Comparison of ENCODE assay signal across 12 mouse cellular contexts in the genomic region with DNA sequence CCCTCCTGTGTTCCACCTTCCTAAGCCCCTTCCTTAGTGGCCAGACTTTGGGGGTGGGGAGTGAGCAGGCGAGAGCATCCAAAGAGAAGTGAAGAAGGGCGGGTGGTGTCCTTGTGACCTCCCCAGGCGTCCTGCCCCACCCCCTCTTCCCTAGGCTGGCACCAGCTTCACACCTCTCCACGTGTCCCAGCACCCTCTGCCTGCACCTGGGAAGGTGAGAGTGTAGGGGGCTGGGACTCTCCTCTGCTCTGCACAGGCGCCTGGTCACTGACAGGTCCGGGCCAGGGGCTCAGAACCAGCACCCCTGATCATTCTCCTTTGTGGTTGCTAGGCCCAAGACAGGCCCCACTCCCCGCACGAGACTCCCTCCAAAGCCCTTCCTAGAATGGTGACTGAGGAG. TPM values are rescaled to one million over a fixed set of nuclear protein-coding genes. Genes with fewer than 3 reads are reported as not detected.
A peak's percentile ranks its signal among the peaks of the same experiment; 100 is the strongest.
DNase-seq lines count a peak whose midpoint lies in the region; ATAC-seq lines count a peak whose summit lies in the region.
"Had no signal": no experiment of that assay in that cellular context is flagged by ENCODE, and none has a peak within 500 bp of the region (broad histone marks: within the 10 kb centered on the region; RNA-seq: fewer than 3 reads in every experiment).

No protein-coding gene starts in this region.

- peak overlapping the region; percentile 79 for H3K4me2 ChIP-seq in kidney, embryonic 15.5 days
- H3K4me2 ChIP-seq in embryonic facial prominence, embryonic 12.5 days (replicated peaks) = peak overlapping the region; percentile 84
- H3K4me2 ChIP-seq in hindbrain, embryonic 13.5 days = peak overlapping the region; percentile 57
- H3K4me2 ChIP-seq in midbrain, embryonic 15.5 days = peak overlapping the region; percentile 95

- no peaks in the 10 kb centered on the region for H3K36me3 ChIP-seq in kidney, embryonic 15.5 days
- no peaks in the 10 kb centered on the region for H3K36me3 ChIP-seq in embryonic facial prominence, embryonic 12.5 days
- no peaks in the 10 kb centered on the region; the same call in 1 of the 2 replicates for H3K36me3 ChIP-seq in hindbrain, embryonic 13.5 days
- H3K36me3 ChIP-seq in midbrain, embryonic 15.5 days (replicated peaks) = no peaks in the 10 kb centered on the region

- peaks cover 66% of the 10 kb centered on the region for H3K27me3 ChIP-seq in kidney, embryonic 15.5 days
- H3K27me3 ChIP-seq in embryonic facial prominence, embryonic 12.5 days = peaks cover 65% of the 10 kb centered on the region
- H3K27me3 ChIP-seq in hindbrain, embryonic 13.5 days = no peaks in the 10 kb centered on the region
- H3K27me3 ChIP-seq in midbrain, embryonic 15.5 days (replicated peaks) = no peaks in the 10 kb centered on the region

- WGBS in kidney, embryonic 15.5 days = 10% methylated on average over 8 of the region's 8 CpGs
- 5% methylated on average over 8 of the region's 8 CpGs for WGBS in embryonic facial prominence, embryonic 12.5 days
- 11% methylated on average over 8 of the region's 8 CpGs for WGBS in hindbrain, embryonic 13.5 days
- WGBS in midbrain, embryonic 15.5 days = 17% methylated on average over 8 of the region's 8 CpGs

- peaks cover 21% of the 10 kb centered on the region for H3K4me1 ChIP-seq in kidney, embryonic 15.5 days
- peaks cover 25% of the 10 kb centered on the region for H3K4me1 ChIP-seq in embryonic facial prominence, embryonic 12.5 days
- peaks cover 44% of the 10 kb centered on the region for H3K4me1 ChIP-seq in hindbrain, embryonic 13.5 days (replicated peaks)
- H3K4me1 ChIP-seq in midbrain, embryonic 15.5 days = peaks cover 41% of the 10 kb centered on the region

- H3K9ac ChIP-seq in kidney, embryonic 15.5 days = no peak overlapping the region
- H3K9ac ChIP-seq in embryonic facial prominence, embryonic 12.5 days = peak overlapping the region; percentile 27; the same call in 1 of the 2 replicates
- H3K9ac ChIP-seq in hindbrain, embryonic 13.5 days = peak overlapping the region; percentile 60
- peak overlapping the region; percentile 5; the same call in 1 of the 2 replicates for H3K9ac ChIP-seq in midbrain, embryonic 15.5 days

- H3K9me3 ChIP-seq in kidney, embryonic 15.5 days (replicated peaks) = no peaks in the 10 kb centered on the region
- H3K9me3 ChIP-seq in embryonic facial prominence, embryonic 12.5 days = no peaks in the 10 kb centered on the region
- H3K9me3 ChIP-seq in hindbrain, embryonic 13.5 days = no peaks in the 10 kb centered on the region
- H3K9me3 ChIP-seq in midbrain, embryonic 15.5 days = no peaks in the 10 kb centered on the region

- H3K4me3 ChIP-seq in kidney, embryonic 15.5 days (replicated peaks) = peak overlapping the region; percentile 50
- peak overlapping the region; percentile 70 for H3K4me3 ChIP-seq in embryonic facial prominence, embryonic 12.5 days
- H3K4me3 ChIP-seq in hindbrain, embryonic 13.5 days = peak overlapping the region; percentile 77
- peak overlapping the region; percentile 92 for H3K4me3 ChIP-seq in midbrain, embryonic 15.5 days

- H3K27ac ChIP-seq in kidney, embryonic 15.5 days = no peak overlapping the region
- H3K27ac ChIP-seq in embryonic facial prominence, embryonic 12.5 days = peak overlapping the region; percentile 46; the same call in 1 of the 2 replicates
- peak overlapping the region; percentile 100 for H3K27ac ChIP-seq in hindbrain, embryonic 13.5 days
- H3K27ac ChIP-seq in midbrain, embryonic 15.5 days = peak overlapping the region; percentile 100

- DNase-seq in kidney, adult 18-20 months = no peak
- DNase-seq in urinary bladder, postnatal 36 days (ENCODE audit: low spot score in 2 of 2) = no peak
- DNase-seq in layer of hippocampus, adult 11-12 months (ENCODE audit: low spot score) = no peak
- DNase-seq: adrenal gland, postnatal 36 days; heart, adult 18-20 months; kidney, postnatal 36 days had no signal

- ATAC-seq in kidney, embryonic 15.5 days (replicated peaks; ENCODE audit: low FRiP score) = no peak
- ATAC-seq in embryonic facial prominence, embryonic 12.5 days (ENCODE audit: insufficient number of reproducible peaks, insufficient read depth, low FRiP score, low TSS enrichment) = no peak
- ATAC-seq in hindbrain, embryonic 13.5 days (ENCODE audit: low FRiP score) = peak; percentile 5; the same call in 1 of the 2 replicates
- ATAC-seq in midbrain, embryonic 15.5 days (replicated peaks) = peak; percentile 6
- no peak for ATAC-seq in inflammation-experienced regulatory T-cells, adult 6 months

RNA-seq across cellular contexts. Expression of a gene that starts 1.2 kb away (rescaled TPM):
- polyA plus RNA-seq in kidney, embryonic 15.5 days (2015; fragmentation: Nextera tagmentation; extraction: Ambion mirVana) = 0.36 and 0.44 TPM in 2 replicates
- 2.3 and 2.6 TPM in 2 replicates for polyA plus RNA-seq in embryonic facial prominence, embryonic 12.5 days (2016; fragmentation: Nextera tagmentation; extraction: Ambion mirVana)
- 14.6 and 15.6 TPM in 2 replicates for polyA plus RNA-seq in hindbrain, embryonic 13.5 days (2015; fragmentation: Nextera tagmentation; extraction: Ambion mirVana)
- polyA plus RNA-seq in midbrain, embryonic 15.5 days (2015; fragmentation: Nextera tagmentation; extraction: Ambion mirVana) = 16.7 and 18.1 TPM in 2 replicates
- not detected for polyA plus RNA-seq in inflammation-experienced regulatory T-cells, adult 6 months (2017; shearing (Covaris generic))
- polyA plus RNA-seq: liver, embryonic 16.5 days had no signal

RNA-seq across cellular contexts. Expression of a gene that starts 37.5 kb away (rescaled TPM):
- polyA plus RNA-seq in kidney, embryonic 15.5 days (2015; fragmentation: Nextera tagmentation; extraction: Ambion mirVana) = 3.2 and 3.9 TPM in 2 replicates
- polyA plus RNA-seq in embryonic facial prominence, embryonic 12.5 days (2016; fragmentation: Nextera tagmentation; extraction: Ambion mirVana) = 0.42 and 0.71 TPM in 2 replicates
- polyA plus RNA-seq in hindbrain, embryonic 13.5 days (2015; fragmentation: Nextera tagmentation; extraction: Ambion mirVana) = 5.6 and 6.5 TPM in 2 replicates
- 5.8 and 6.0 TPM in 2 replicates for polyA plus RNA-seq in midbrain, embryonic 15.5 days (2015; fragmentation: Nextera tagmentation; extraction: Ambion mirVana)
- not detected for polyA plus RNA-seq in inflammation-experienced regulatory T-cells, adult 6 months (2017; shearing (Covaris generic))

RNA-seq across cellular contexts. Expression of a gene that starts 40.1 kb away (rescaled TPM):
- 72.5 and 78.9 TPM in 2 replicates for polyA plus RNA-seq in kidney, embryonic 15.5 days (2015; fragmentation: Nextera tagmentation; extraction: Ambion mirVana)
- polyA plus RNA-seq in embryonic facial prominence, embryonic 12.5 days (2016; fragmentation: Nextera tagmentation; extraction: Ambion mirVana) = 80.4 and 85.6 TPM in 2 replicates
- 45.8 and 46.2 TPM in 2 replicates for polyA plus RNA-seq in hindbrain, embryonic 13.5 days (2015; fragmentation: Nextera tagmentation; extraction: Ambion mirVana)
- polyA plus RNA-seq in midbrain, embryonic 15.5 days (2015; fragmentation: Nextera tagmentation; extraction: Ambion mirVana) = 38.8 and 42.2 TPM in 2 replicates
- polyA plus RNA-seq in inflammation-experienced regulatory T-cells, adult 6 months (2017; shearing (Covaris generic)) = 10 to 100 TPM; 46.9 to 62.6 (median 47.0) TPM

RNA-seq across cellular contexts. Expression of a gene that starts 42.0 kb away (rescaled TPM):
- 1.1 TPM in 2 replicates for polyA plus RNA-seq in kidney, embryonic 15.5 days (2015; fragmentation: Nextera tagmentation; extraction: Ambion mirVana)
- 0.86 and 1.1 TPM in 2 replicates for polyA plus RNA-seq in embryonic facial prominence, embryonic 12.5 days (2016; fragmentation: Nextera tagmentation; extraction: Ambion mirVana)
- 1.8 and 2.4 TPM in 2 replicates for polyA plus RNA-seq in hindbrain, embryonic 13.5 days (2015; fragmentation: Nextera tagmentation; extraction: Ambion mirVana)
- 2.1 and 2.6 TPM in 2 replicates for polyA plus RNA-seq in midbrain, embryonic 15.5 days (2015; fragmentation: Nextera tagmentation; extraction: Ambion mirVana)
- polyA plus RNA-seq in inflammation-experienced regulatory T-cells, adult 6 months (2017; shearing (Covaris generic)) = not detected

RNA-seq across cellular contexts. Expression of a gene that starts 43.8 kb away (rescaled TPM):
- 2.4 and 2.5 TPM in 2 replicates for polyA plus RNA-seq in kidney, embryonic 15.5 days (2015; fragmentation: Nextera tagmentation; extraction: Ambion mirVana)
- 2.9 and 3.3 TPM in 2 replicates for polyA plus RNA-seq in embryonic facial prominence, embryonic 12.5 days (2016; fragmentation: Nextera tagmentation; extraction: Ambion mirVana)
- 26.1 and 27.7 TPM in 2 replicates for polyA plus RNA-seq in hindbrain, embryonic 13.5 days (2015; fragmentation: Nextera tagmentation; extraction: Ambion mirVana)
- 56.3 and 57.2 TPM in 2 replicates for polyA plus RNA-seq in midbrain, embryonic 15.5 days (2015; fragmentation: Nextera tagmentation; extraction: Ambion mirVana)
- polyA plus RNA-seq in inflammation-experienced regulatory T-cells, adult 6 months (2017; shearing (Covaris generic)) = not detected
- polyA plus RNA-seq: liver, embryonic 16.5 days had no signal

Comparison
In these comparisons a context has a peak if more than half of its experiments do, and no peak if none do; other contexts are left out.
1. ATAC-seq: peak in hindbrain, embryonic 13.5 days (single experiment) and midbrain, embryonic 15.5 days (single experiment); none in kidney, embryonic 15.5 days (single experiment), embryonic facial prominence, embryonic 12.5 days (single experiment) and inflammation-experienced regulatory T-cells, adult 6 months (single experiment).
2. Peak in every context shown above with its lines, with median percentiles within 50 percentile points of each other: H3K4me2 ChIP-seq and H3K4me3 ChIP-seq.